Mouse (Mus musculus): ENCODE measurements around the gene Ryr3.

DNA sequence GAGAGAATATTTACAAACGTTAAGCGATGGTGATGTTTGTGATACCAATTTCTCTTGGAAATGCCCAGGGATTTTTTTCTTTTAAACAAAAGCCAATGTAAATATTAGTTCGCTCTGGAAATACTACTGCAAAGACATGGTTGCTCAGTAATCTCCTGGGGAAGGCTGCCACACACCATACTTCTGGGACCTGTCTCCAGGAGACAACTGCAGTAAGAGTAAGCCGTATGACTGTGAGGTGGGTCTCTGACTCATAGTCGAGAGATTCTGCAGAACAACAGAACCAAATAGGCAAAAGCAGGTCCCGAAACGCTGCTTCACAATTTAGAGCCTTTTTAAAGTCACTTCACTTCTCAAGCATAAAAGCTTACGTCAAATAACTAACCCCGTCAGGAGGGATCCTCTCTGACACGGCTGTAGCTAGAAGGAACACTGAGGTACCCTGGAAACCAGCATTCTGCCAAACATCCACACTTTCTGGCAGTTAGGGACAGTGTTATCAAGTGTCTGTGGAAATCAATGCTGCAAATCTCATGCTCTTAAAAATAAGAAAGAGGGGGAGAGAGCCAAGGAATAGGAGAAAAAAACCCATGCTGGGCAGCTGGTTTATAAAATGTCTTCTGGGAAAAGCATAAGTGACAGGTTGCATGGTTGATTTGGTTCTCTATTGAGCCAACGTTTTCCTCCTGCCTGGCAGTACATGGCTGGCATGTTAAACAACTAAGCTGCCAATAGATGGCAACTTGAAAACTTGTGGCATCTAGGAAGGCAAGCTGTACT is 207.7 kb downstream of the Ryr3 start:
- TF ChIP-seq CTCF (IDR thresholded peaks at IDR 0.05; ENCODE audit: low read depth) (no peak), EP300 (IDR thresholded peaks at IDR 0.05; ENCODE audit: low read depth) (no peak)
